Mouse (Mus musculus) midbrain, embryonic 12.5 days (tissue): ENCODE measurements around the gene Zwint. TPM values are rescaled to one million over a fixed set of nuclear protein-coding genes. Genes with fewer than 3 reads are reported as not detected.

Source experiments
- ATAC-seq: fragments of 200-750 bp; cut with Nextera tagmentation; 2 replicates; pipeline ENCODE4 v1.8.0; 2017; ENCODE audit warnings: low read depth, moderate TSS enrichment, moderate library complexity; ENCODE audit not compliant: low FRiP score
- H3K27ac ChIP-seq: fragments of 300-500 bp; sonication (generic); replicated peaks from 2 replicates; pipeline ENCODE4 v1.5.1; 2016; ENCODE audit warnings: mild to moderate bottlenecking
- H3K27me3 ChIP-seq: fragments of 300-500 bp; sonication (generic); 2 replicates; pipeline ENCODE4 v1.6.1; 2016; ENCODE audit warnings: mild to moderate bottlenecking
- H3K36me3 ChIP-seq: fragments of 300-500 bp; sonication (generic); 2 replicates; pipeline ENCODE4 v1.6.1; 2016
- H3K4me1 ChIP-seq: fragments of 300-500 bp; sonication (generic); 2 replicates; pipeline ENCODE4 v1.6.1; 2016
- H3K4me2 ChIP-seq: fragments of 300-500 bp; sonication (generic); replicated peaks from 2 replicates; pipeline ENCODE4 v1.6.1; 2016; ENCODE audit warnings: mild to moderate bottlenecking, moderate library complexity
- H3K4me3 ChIP-seq: fragments of 300-500 bp; sonication (generic); 2 replicates; pipeline ENCODE4 v1.5.1; 2016; ENCODE audit warnings: mild to moderate bottlenecking
- H3K9ac ChIP-seq: fragments of 300-500 bp; sonication (generic); replicated peaks from 2 replicates; pipeline ENCODE4 v1.6.1; 2016; ENCODE audit warnings: mild to moderate bottlenecking, moderate library complexity
- H3K9me3 ChIP-seq: fragments of 300-500 bp; sonication (generic); 2 replicates; pipeline ENCODE4 v1.6.1; 2016; ENCODE audit warnings: mild to moderate bottlenecking
- WGBS: fragments of 180-500 bp; shearing (Covaris S2); methylation state at CpG from one replicate; pipeline ENCODE4 v1.1.7; 2016; 5-methylcytosine and 5-hydroxymethylcytosine counted together
- polyA plus RNA-seq: library from polyadenylated mRNA; unstranded; fragments of >200 nt; fragmentation: Nextera tagmentation; extraction: Ambion mirVana; gene quantifications from 2 replicates; pipeline ENCODE4 v1.2.1, GENCODE M21; 2016

Gene Zwint
- 411 and 427 TPM in 2 replicates for polyA plus RNA-seq

- H3K36me3 ChIP-seq: peaks cover 28% of the 10 kb centered on the region
- H3K9ac ChIP-seq: peak within 1 kb of the TSS; percentile 76
- 3% methylated on average over 36 of the region's 36 CpGs for WGBS
- peak within 1 kb of the TSS; percentile 77 for H3K4me2 ChIP-seq
- peak within 1 kb of the TSS; percentile 92 for H3K27ac ChIP-seq
- peak; percentile 98 for ATAC-seq
- no peaks in the 10 kb centered on the region for H3K27me3 ChIP-seq
- H3K4me3 ChIP-seq: peak within 1 kb of the TSS; percentile 80
- H3K4me1 ChIP-seq: peaks cover 17% of the 10 kb centered on the region
- no peaks in the 10 kb centered on the region for H3K9me3 ChIP-seq
Measured at GRCm38 (mm10) chr10:72654270-72655016, at the start of gene Zwint. Gene Zwint (plus strand): TSS chr10:72654845.

- no peak for ATAC-seq
- 85% methylated on average over 5 of the region's 5 CpGs for WGBS
- Histone ChIP-seq H3K4me2 (no peak overlapping the region), H3K9ac (no peak overlapping the region), H3K9me3 (no peaks in the 10 kb centered on the region), H3K4me3 (no peak overlapping the region), H3K27me3 (no peaks in the 10 kb centered on the region), H3K4me1 (no peaks in the 10 kb centered on the region), H3K36me3 (no peaks in the 10 kb centered on the region), H3K27ac (no peak overlapping the region)
Measured at GRCm38 (mm10) chr10:72613125-72613915, 41.3 kb upstream of the Zwint start.

DNA sequence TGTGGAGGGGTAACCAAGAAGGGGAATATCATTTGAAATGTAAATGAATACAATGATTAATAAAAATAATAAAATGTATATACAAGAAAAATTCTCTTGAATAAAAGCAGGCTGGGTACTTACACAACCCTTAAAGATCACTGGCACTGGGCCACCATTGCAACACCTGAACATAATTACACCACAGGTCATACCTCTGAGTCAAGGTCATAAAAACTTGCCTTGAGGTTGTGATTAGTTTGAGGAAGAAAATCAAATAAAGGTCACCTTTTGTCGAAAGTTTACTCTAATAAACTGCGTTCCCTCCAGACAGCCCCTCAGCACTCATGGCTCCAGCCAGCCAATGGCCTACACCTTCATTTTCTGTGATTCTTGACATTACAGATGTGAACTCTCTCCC, 38.5 kb upstream of the Zwint start:
- ATAC-seq: no peak
- H3K4me3 ChIP-seq: no peak overlapping the region
- no peak overlapping the region for H3K9ac ChIP-seq
- no peaks in the 10 kb centered on the region for H3K36me3 ChIP-seq
- H3K4me1 ChIP-seq: no peaks in the 10 kb centered on the region
- H3K4me2 ChIP-seq: no peak overlapping the region
- WGBS: 86% methylated on average over 2 of the region's 2 CpGs
- H3K27ac ChIP-seq: no peak overlapping the region
- no peaks in the 10 kb centered on the region for H3K27me3 ChIP-seq
- H3K9me3 ChIP-seq: no peaks in the 10 kb centered on the region

- no peak for ATAC-seq
- 72% methylated on average over 2 of the region's 2 CpGs for WGBS
- Histone ChIP-seq H3K9ac (no peak overlapping the region), H3K4me3 (no peak overlapping the region), H3K36me3 (no peaks in the 10 kb centered on the region), H3K27me3 (no peaks in the 10 kb centered on the region), H3K27ac (no peak overlapping the region), H3K4me1 (no peaks in the 10 kb centered on the region), H3K4me2 (no peak overlapping the region), H3K9me3 (no peaks in the 10 kb centered on the region)
Measured at GRCm38 (mm10) chr10:72620527-72620926, 34.1 kb upstream of the Zwint start.

GRCm38 (mm10) chr10:72623561-72623960, 31.1 kb upstream of the Zwint start:
- Histone ChIP-seq H3K27me3 (no peaks in the 10 kb centered on the region), H3K27ac (no peak overlapping the region), H3K4me1 (no peaks in the 10 kb centered on the region), H3K4me3 (no peak overlapping the region), H3K9me3 (no peaks in the 10 kb centered on the region), H3K9ac (no peak overlapping the region), H3K4me2 (no peak overlapping the region), H3K36me3 (no peaks in the 10 kb centered on the region)
- 0 out of 2 replicates have a peak, but pooled peaks have one; percentile 52 for ATAC-seq
- WGBS: 73% methylated on average over 8 of the region's 8 CpGs

GRCm38 (mm10) chr10:72634125-72634524, 20.5 kb upstream of the Zwint start:
- no peaks in the 10 kb centered on the region for H3K9me3 ChIP-seq
- no peaks in the 10 kb centered on the region for H3K27me3 ChIP-seq
- WGBS: 78% methylated on average over 5 of the region's 5 CpGs
- no peak for ATAC-seq
- no peaks in the 10 kb centered on the region for H3K4me1 ChIP-seq
- no peaks in the 10 kb centered on the region for H3K36me3 ChIP-seq
- no peak overlapping the region for H3K4me3 ChIP-seq
- no peak overlapping the region for H3K9ac ChIP-seq
- no peak overlapping the region for H3K4me2 ChIP-seq
- no peak overlapping the region for H3K27ac ChIP-seq

- Histone ChIP-seq H3K27ac (no peak overlapping the region), H3K27me3 (no peaks in the 10 kb centered on the region), H3K4me2 (no peak overlapping the region), H3K36me3 (no peaks in the 10 kb centered on the region), H3K9ac (no peak overlapping the region), H3K4me3 (no peak overlapping the region), H3K4me1 (peaks cover 4% of the 10 kb centered on the region), H3K9me3 (no peaks in the 10 kb centered on the region)
- ATAC-seq: no peak
- 32% methylated on average over 6 of the region's 6 CpGs for WGBS
Measured at GRCm38 (mm10) chr10:72650867-72651266, 3.8 kb upstream of the Zwint start.

- Histone ChIP-seq H3K27ac (peak overlapping the region; percentile 92), H3K4me1 (peaks cover 17% of the 10 kb centered on the region), H3K4me3 (no peak overlapping the region), H3K9me3 (no peaks in the 10 kb centered on the region), H3K9ac (peak overlapping the region; percentile 52; the same call in 1 of the 2 replicates), H3K4me2 (peak overlapping the region; percentile 77), H3K27me3 (no peaks in the 10 kb centered on the region), H3K36me3 (peaks cover 23% of the 10 kb centered on the region)
- ATAC-seq: peak; percentile 0; the same call in 1 of the 2 replicates
- WGBS: 77% methylated on average over 2 of the region's 2 CpGs
Measured at GRCm38 (mm10) chr10:72653797-72654196, 848 bp upstream of the Zwint start.

DNA sequence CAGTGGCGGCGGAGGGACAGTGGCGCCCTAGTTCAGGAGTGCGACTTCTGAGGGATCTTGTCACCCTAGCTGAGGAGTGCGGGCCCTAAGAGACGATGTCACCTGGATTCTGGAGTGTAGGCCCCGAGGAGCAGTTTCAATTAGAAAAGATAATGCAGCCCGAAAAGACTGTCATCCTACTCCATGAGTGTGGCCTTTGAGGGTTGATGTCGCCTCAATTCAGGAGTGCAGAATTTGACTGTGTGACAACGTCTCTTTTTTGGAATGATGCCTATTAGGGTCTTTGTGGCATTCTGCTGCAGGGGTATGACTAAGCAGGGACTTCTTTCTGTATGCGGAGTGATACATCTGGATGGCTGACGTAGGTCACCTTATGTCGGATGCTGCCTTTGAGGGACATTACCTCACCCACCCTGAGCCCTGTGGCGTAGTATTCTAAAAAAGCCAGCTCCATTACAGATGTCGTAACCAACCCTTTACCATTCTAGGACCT, 418 bp downstream of the Zwint start:
- peak; percentile 79 for ATAC-seq
- Histone ChIP-seq H3K9ac (peak overlapping the region; percentile 76), H3K36me3 (peaks cover 32% of the 10 kb centered on the region), H3K4me2 (peak overlapping the region; percentile 77), H3K27ac (peak overlapping the region; percentile 92), H3K4me3 (peak overlapping the region; percentile 80), H3K9me3 (no peaks in the 10 kb centered on the region), H3K27me3 (no peaks in the 10 kb centered on the region), H3K4me1 (peaks cover 17% of the 10 kb centered on the region)
- WGBS: under 1% methylated on average over 15 of the region's 15 CpGs

DNA sequence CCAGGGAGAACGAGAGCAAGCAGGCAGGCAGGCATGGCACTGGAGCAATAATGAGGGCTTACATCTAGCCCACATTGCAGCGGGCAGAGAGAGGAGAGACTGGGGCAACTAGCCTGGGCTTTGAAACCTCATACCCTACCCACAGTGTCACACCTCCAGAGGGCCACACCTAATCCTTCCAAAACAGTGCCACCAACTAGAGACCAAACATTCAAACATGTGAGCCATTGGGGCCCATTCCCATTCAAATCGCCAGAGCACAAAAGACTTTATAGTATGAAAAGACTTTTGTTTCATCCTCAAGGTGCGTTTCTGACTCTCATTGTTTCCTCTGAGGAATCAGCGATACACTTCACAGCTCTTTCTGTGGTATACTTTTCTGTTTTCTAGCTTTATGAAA, 4.6 kb downstream of the Zwint start:
- no peak for ATAC-seq
- no peaks in the 10 kb centered on the region for H3K27me3 ChIP-seq
- peaks cover 61% of the 10 kb centered on the region for H3K36me3 ChIP-seq
- 89% methylated on average over 5 of the region's 5 CpGs for WGBS
- peaks cover 17% of the 10 kb centered on the region for H3K4me1 ChIP-seq
- no peak overlapping the region for H3K9ac ChIP-seq
- no peak overlapping the region for H3K27ac ChIP-seq
- no peak overlapping the region for H3K4me3 ChIP-seq
- H3K9me3 ChIP-seq: no peaks in the 10 kb centered on the region
- no peak overlapping the region for H3K4me2 ChIP-seq

GRCm38 (mm10) chr10:72660350-72660749, 5.7 kb downstream of the Zwint start:
- Histone ChIP-seq H3K27ac (no peak overlapping the region), H3K4me3 (no peak overlapping the region), H3K4me2 (no peak overlapping the region), H3K9ac (no peak overlapping the region), H3K9me3 (no peaks in the 10 kb centered on the region), H3K36me3 (peaks cover 73% of the 10 kb centered on the region), H3K4me1 (peaks cover 17% of the 10 kb centered on the region), H3K27me3 (no peaks in the 10 kb centered on the region)
- no peak for ATAC-seq
- 92% methylated on average over 1 of the region's 1 CpGs for WGBS

DNA sequence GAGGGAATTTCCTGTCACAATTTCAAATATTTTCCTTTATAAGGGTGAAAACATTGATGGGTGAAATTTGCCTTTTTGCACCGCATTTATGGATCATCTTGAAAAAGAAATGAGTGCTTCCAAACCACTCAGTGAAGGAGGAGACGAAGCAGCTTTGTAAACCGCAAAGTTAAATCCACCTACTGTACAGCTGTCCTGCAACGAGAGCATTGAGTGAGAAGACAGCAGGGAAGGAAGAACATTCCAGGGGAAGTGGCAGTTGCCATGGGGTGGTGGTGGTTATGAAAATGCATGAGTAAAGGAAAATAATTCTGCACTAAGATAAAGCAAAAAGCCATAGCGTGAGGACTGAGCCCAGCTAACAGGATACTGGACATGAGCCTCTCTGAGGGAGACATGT, 13.2 kb downstream of the Zwint start:
- no peaks in the 10 kb centered on the region for H3K27me3 ChIP-seq
- no peak overlapping the region for H3K9ac ChIP-seq
- WGBS: 94% methylated on average over 5 of the region's 5 CpGs
- no peaks in the 10 kb centered on the region for H3K4me1 ChIP-seq
- H3K4me2 ChIP-seq: no peak overlapping the region
- H3K36me3 ChIP-seq: peaks cover 54% of the 10 kb centered on the region
- H3K4me3 ChIP-seq: no peak overlapping the region
- no peaks in the 10 kb centered on the region for H3K9me3 ChIP-seq
- no peak for ATAC-seq
- no peak overlapping the region for H3K27ac ChIP-seq
